Comparison of ENCODE assay signal across 9 mouse cellular contexts in the genomic region with DNA sequence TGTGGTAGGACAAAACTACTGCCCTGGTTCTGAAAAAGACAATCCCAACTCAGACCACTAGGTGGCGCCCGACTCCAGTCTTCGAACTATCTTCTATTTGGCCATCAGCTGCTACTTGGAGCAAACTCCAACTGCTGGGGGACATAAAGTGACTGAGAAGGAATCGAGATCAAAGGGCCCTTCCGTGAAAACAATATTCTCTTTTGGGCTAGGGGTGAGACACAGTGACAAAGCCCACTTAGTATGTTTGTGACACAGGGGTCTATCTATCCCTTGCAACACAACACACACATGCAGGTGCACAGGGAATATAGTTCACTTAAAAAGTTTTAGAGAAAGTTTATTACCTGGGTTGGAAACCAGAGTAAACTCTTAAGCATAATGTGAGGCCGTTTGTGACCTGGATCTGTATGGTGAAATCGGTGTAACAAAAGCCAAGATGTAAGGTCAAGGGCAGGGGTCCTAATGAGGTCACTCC. TPM values are rescaled to one million over a fixed set of nuclear protein-coding genes. Genes with fewer than 3 reads are reported as not detected.
A peak's percentile ranks its signal among the peaks of the same experiment; 100 is the strongest.
DNase-seq lines count a peak whose midpoint lies in the region; ATAC-seq and TF ChIP-seq lines count a peak whose summit lies in the region.
"Had no signal": no experiment of that assay in that cellular context is flagged by ENCODE, and none has a peak within 500 bp of the region (broad histone marks: within the 10 kb centered on the region; RNA-seq: fewer than 3 reads in every experiment).

No protein-coding gene starts in this region.

- 13% methylated on average over 7 of the region's 7 CpGs for WGBS in embryonic facial prominence, embryonic 11.5 days
- 7% methylated on average over 7 of the region's 7 CpGs for WGBS in kidney, postnatal 0 days
- WGBS in liver, embryonic 11.5 days = 11% methylated on average over 7 of the region's 7 CpGs
- 11% methylated on average over 7 of the region's 7 CpGs for WGBS in neural tube, embryonic 12.5 days
- 11% methylated on average over 7 of the region's 7 CpGs for WGBS in stomach, postnatal 0 days

- H3K4me1 ChIP-seq in embryonic facial prominence, embryonic 11.5 days (ENCODE audit: control insufficient read depth, insufficient read depth, low read length) = no peaks in the 10 kb centered on the region
- H3K4me1 ChIP-seq in kidney, postnatal 0 days (replicated peaks; ENCODE audit: insufficient read depth, low read length) = no peaks in the 10 kb centered on the region
- no peaks in the 10 kb centered on the region for H3K4me1 ChIP-seq in liver, embryonic 11.5 days (replicated peaks; ENCODE audit: control insufficient read depth, insufficient read depth, low read length)
- H3K4me1 ChIP-seq in neural tube, embryonic 12.5 days = no peaks in the 10 kb centered on the region
- no peaks in the 10 kb centered on the region for H3K4me1 ChIP-seq in stomach, postnatal 0 days (replicated peaks; ENCODE audit: control insufficient read depth, insufficient read depth)

- no peak overlapping the region for H3K9ac ChIP-seq in embryonic facial prominence, embryonic 11.5 days (replicated peaks; ENCODE audit: low read length)
- no peak overlapping the region for H3K9ac ChIP-seq in kidney, postnatal 0 days (ENCODE audit: low read depth, low read length)
- no peak overlapping the region for H3K9ac ChIP-seq in liver, embryonic 11.5 days (ENCODE audit: low read depth, low read length)
- H3K9ac ChIP-seq in neural tube, embryonic 12.5 days = no peak overlapping the region
- no peak overlapping the region for H3K9ac ChIP-seq in stomach, postnatal 0 days (ENCODE audit: low read length)

- H3K27ac ChIP-seq in embryonic facial prominence, embryonic 11.5 days (replicated peaks; ENCODE audit: low read depth, low read length) = no peak overlapping the region
- no peak overlapping the region for H3K27ac ChIP-seq in kidney, postnatal 0 days
- no peak overlapping the region for H3K27ac ChIP-seq in liver, embryonic 11.5 days (ENCODE audit: low read depth, low read length)
- no peak overlapping the region for H3K27ac ChIP-seq in neural tube, embryonic 12.5 days
- H3K27ac ChIP-seq in stomach, postnatal 0 days (replicated peaks) = no peak overlapping the region

- TF ChIP-seq EP300 in stomach, postnatal 0 days (optimal IDR thresholded peaks at IDR 0.05) = no peak

- no peaks in the 10 kb centered on the region for H3K27me3 ChIP-seq in embryonic facial prominence, embryonic 11.5 days (ENCODE audit: control insufficient read depth, insufficient read depth, low read length)
- H3K27me3 ChIP-seq in kidney, postnatal 0 days (ENCODE audit: insufficient read depth, low read length) = no peaks in the 10 kb centered on the region
- H3K27me3 ChIP-seq in liver, embryonic 11.5 days (replicated peaks; ENCODE audit: control insufficient read depth, insufficient read depth, low read length) = no peaks in the 10 kb centered on the region
- no peaks in the 10 kb centered on the region for H3K27me3 ChIP-seq in neural tube, embryonic 12.5 days (replicated peaks)
- H3K27me3 ChIP-seq in stomach, postnatal 0 days (ENCODE audit: control insufficient read depth, insufficient read depth, low read length) = no peaks in the 10 kb centered on the region

- TF ChIP-seq CTCF in kidney, postnatal 0 days (IDR thresholded peaks at IDR 0.05; ENCODE audit: low read depth) = peak; percentile 95
- TF ChIP-seq CTCF in stomach, postnatal 0 days (IDR thresholded peaks at IDR 0.05; ENCODE audit: low read depth) = peak; percentile 95

- H3K4me2 ChIP-seq in embryonic facial prominence, embryonic 11.5 days (ENCODE audit: low read depth, low read length) = no peak overlapping the region
- no peak overlapping the region for H3K4me2 ChIP-seq in kidney, postnatal 0 days (ENCODE audit: low read length)
- H3K4me2 ChIP-seq in liver, embryonic 11.5 days = no peak overlapping the region
- no peak overlapping the region for H3K4me2 ChIP-seq in neural tube, embryonic 12.5 days (replicated peaks)
- no peak overlapping the region for H3K4me2 ChIP-seq in stomach, postnatal 0 days (replicated peaks; ENCODE audit: low read depth)

- no peaks in the 10 kb centered on the region for H3K36me3 ChIP-seq in embryonic facial prominence, embryonic 11.5 days (replicated peaks; ENCODE audit: control insufficient read depth, insufficient read depth, low read depth, low read length)
- H3K36me3 ChIP-seq in kidney, postnatal 0 days (ENCODE audit: insufficient read depth, low read length) = no peaks in the 10 kb centered on the region
- H3K36me3 ChIP-seq in liver, embryonic 11.5 days (ENCODE audit: control insufficient read depth, insufficient read depth, low read length) = no peaks in the 10 kb centered on the region
- no peaks in the 10 kb centered on the region for H3K36me3 ChIP-seq in neural tube, embryonic 12.5 days
- no peaks in the 10 kb centered on the region for H3K36me3 ChIP-seq in stomach, postnatal 0 days (ENCODE audit: control insufficient read depth, insufficient read depth, low read length)

- no peaks in the 10 kb centered on the region for H3K9me3 ChIP-seq in embryonic facial prominence, embryonic 11.5 days (replicated peaks; ENCODE audit: control insufficient read depth, low read length)
- no peaks in the 10 kb centered on the region for H3K9me3 ChIP-seq in kidney, postnatal 0 days (replicated peaks; ENCODE audit: low read length)
- no peaks in the 10 kb centered on the region for H3K9me3 ChIP-seq in liver, embryonic 11.5 days (ENCODE audit: control insufficient read depth, low read length)
- no peaks in the 10 kb centered on the region for H3K9me3 ChIP-seq in neural tube, embryonic 12.5 days
- H3K9me3 ChIP-seq in stomach, postnatal 0 days (ENCODE audit: control insufficient read depth, low read length) = no peaks in the 10 kb centered on the region

- no peak overlapping the region for H3K4me3 ChIP-seq in embryonic facial prominence, embryonic 11.5 days (ENCODE audit: low read depth, low read length)
- H3K4me3 ChIP-seq in kidney, postnatal 0 days (replicated peaks; ENCODE audit: low read depth, low read length) = no peak overlapping the region
- no peak overlapping the region for H3K4me3 ChIP-seq in liver, embryonic 11.5 days (ENCODE audit: low read depth, low read length)
- H3K4me3 ChIP-seq in neural tube, embryonic 12.5 days = no peak overlapping the region
- H3K4me3 ChIP-seq in stomach, postnatal 0 days (ENCODE audit: low read depth, low read length) = no peak overlapping the region
- H3K4me3 ChIP-seq: erythroblast, embryonic 14.5 days had no signal

- peak; percentile 47 to 66 for DNase-seq in adrenal gland, postnatal 4 days (ENCODE audit: low spot score in 2 of 2)
- peak; percentile 85 for DNase-seq in embryonic facial prominence, embryonic 11.5 days (ENCODE audit: low spot score)
- DNase-seq in heart, adult 8-10 months (ENCODE audit: low spot score) = peak; percentile 75
- peak; percentile 88 for DNase-seq in kidney, postnatal 0 days (ENCODE audit: low spot score)
- DNase-seq in liver, embryonic 11.5 days (ENCODE audit: low spot score) = peak; percentile 71
- DNase-seq in stomach, postnatal 0 days (ENCODE audit: low spot score) = peak; percentile 84

- peak; percentile 68 for ATAC-seq in CD4-positive, CD25-positive, alpha-beta regulatory T cell, adult 4 months
- 0 out of 2 replicates have a peak, but pooled peaks have one; percentile 23 for ATAC-seq in embryonic facial prominence, embryonic 11.5 days (replicated peaks; ENCODE audit: insufficient number of reproducible peaks, low FRiP score, low TSS enrichment, low read depth)
- ATAC-seq in kidney, postnatal 0 days (replicated peaks; ENCODE audit: low FRiP score, low read depth) = 0 out of 2 replicates have a peak, but pooled peaks have one; percentile 29
- no peak for ATAC-seq in liver, embryonic 11.5 days (replicated peaks; ENCODE audit: low FRiP score)
- peak; percentile 41; the same call in 1 of the 2 replicates for ATAC-seq in neural tube, embryonic 12.5 days (ENCODE audit: low FRiP score, low read depth)
- peak; percentile 54; the same call in 1 of the 2 replicates for ATAC-seq in stomach, postnatal 0 days (ENCODE audit: low FRiP score, low TSS enrichment)

RNA-seq across cellular contexts. Expression of gene Rtcb, which starts 10.6 kb away (rescaled TPM):
- 100 to 1,000 TPM; 169 to 193 TPM for polyA plus RNA-seq in CD4-positive, CD25-positive, alpha-beta regulatory T cell, adult 4 months (2017; shearing (Covaris generic))
- total RNA-seq in adrenal gland, postnatal 4 days (2021) = 100 to 1,000 TPM; 138 to 146 TPM
- 223 and 238 TPM in 2 replicates for polyA plus RNA-seq in embryonic facial prominence, embryonic 11.5 days (2014; fragmentation: Nextera tagmentation; extraction: Ambion mirVana)
- 10 to 100 TPM; 74.3 to 85.3 (median 75.9) TPM for total RNA-seq in heart, adult 8-10 months (2022)
- 146 and 159 TPM in 2 replicates for polyA plus RNA-seq in kidney, postnatal 0 days (2015; fragmentation: Nextera tagmentation; extraction: Ambion mirVana)
- polyA plus RNA-seq in liver, embryonic 11.5 days (2014; fragmentation: Nextera tagmentation; extraction: Ambion mirVana) = 161 and 175 TPM in 2 replicates
- 182 and 185 TPM in 2 replicates for polyA plus RNA-seq in neural tube, embryonic 12.5 days (2016; fragmentation: Nextera tagmentation; extraction: Ambion mirVana)
- 101 and 102 TPM in 2 replicates for polyA plus RNA-seq in stomach, postnatal 0 days (2015; fragmentation: Nextera tagmentation; extraction: Ambion mirVana)

RNA-seq across cellular contexts. Expression of gene Ascl4, which starts 40.7 kb away (rescaled TPM):
- polyA plus RNA-seq in CD4-positive, CD25-positive, alpha-beta regulatory T cell, adult 4 months (2017; shearing (Covaris generic)) = under 1 TPM in 1 of 2 experiments, not detected in 1; 0.50 TPM
- total RNA-seq in adrenal gland, postnatal 4 days (2021) = under 1 TPM in 1 of 2 experiments, not detected in 1; 0.28 TPM
- 0.47 and 0.50 TPM in 2 replicates for polyA plus RNA-seq in embryonic facial prominence, embryonic 11.5 days (2014; fragmentation: Nextera tagmentation; extraction: Ambion mirVana)
- total RNA-seq in heart, adult 8-10 months (2022) = not detected
- 1.6 and 1.7 TPM in 2 replicates for polyA plus RNA-seq in kidney, postnatal 0 days (2015; fragmentation: Nextera tagmentation; extraction: Ambion mirVana)
- 0.17 TPM in 1 of 2 replicates, not detected in the other for polyA plus RNA-seq in liver, embryonic 11.5 days (2014; fragmentation: Nextera tagmentation; extraction: Ambion mirVana)
- polyA plus RNA-seq in neural tube, embryonic 12.5 days (2016; fragmentation: Nextera tagmentation; extraction: Ambion mirVana) = 0.09 and 0.24 TPM in 2 replicates
- 0.30 and 0.52 TPM in 2 replicates for polyA plus RNA-seq in stomach, postnatal 0 days (2015; fragmentation: Nextera tagmentation; extraction: Ambion mirVana)
- polyA plus RNA-seq: erythroblast, embryonic 14.5 days had no signal

RNA-seq across cellular contexts. Expression of gene Bpifc, which starts 43.5 kb away (rescaled TPM):
- polyA plus RNA-seq in CD4-positive, CD25-positive, alpha-beta regulatory T cell, adult 4 months (2017; shearing (Covaris generic)) = not detected
- under 1 TPM; 0.11 to 0.20 TPM for total RNA-seq in adrenal gland, postnatal 4 days (2021)
- 0.07 TPM in 1 of 2 replicates, not detected in the other for polyA plus RNA-seq in embryonic facial prominence, embryonic 11.5 days (2014; fragmentation: Nextera tagmentation; extraction: Ambion mirVana)
- not detected for total RNA-seq in heart, adult 8-10 months (2022)
- polyA plus RNA-seq in kidney, postnatal 0 days (2015; fragmentation: Nextera tagmentation; extraction: Ambion mirVana) = 0.25 and 0.38 TPM in 2 replicates
- not detected in 2 replicates for polyA plus RNA-seq in liver, embryonic 11.5 days (2014; fragmentation: Nextera tagmentation; extraction: Ambion mirVana)
- not detected in 2 replicates for polyA plus RNA-seq in neural tube, embryonic 12.5 days (2016; fragmentation: Nextera tagmentation; extraction: Ambion mirVana)
- 14.9 and 15.6 TPM in 2 replicates for polyA plus RNA-seq in stomach, postnatal 0 days (2015; fragmentation: Nextera tagmentation; extraction: Ambion mirVana)
- polyA plus RNA-seq: erythroblast, embryonic 14.5 days had no signal

RNA-seq across cellular contexts. Expression of gene Prdm4, which starts 51.3 kb away (rescaled TPM):
- polyA plus RNA-seq in CD4-positive, CD25-positive, alpha-beta regulatory T cell, adult 4 months (2017; shearing (Covaris generic)) = 1 to 10 TPM; 4.4 to 7.7 TPM
- 10 to 100 TPM; 23.4 to 23.9 TPM for total RNA-seq in adrenal gland, postnatal 4 days (2021)
- polyA plus RNA-seq in embryonic facial prominence, embryonic 11.5 days (2014; fragmentation: Nextera tagmentation; extraction: Ambion mirVana) = 37.3 and 38.1 TPM in 2 replicates
- 10 to 100 TPM; 10.5 to 12.8 (median 12.1) TPM for total RNA-seq in heart, adult 8-10 months (2022)
- polyA plus RNA-seq in kidney, postnatal 0 days (2015; fragmentation: Nextera tagmentation; extraction: Ambion mirVana) = 10.9 and 11.4 TPM in 2 replicates
- 16.4 and 17.9 TPM in 2 replicates for polyA plus RNA-seq in liver, embryonic 11.5 days (2014; fragmentation: Nextera tagmentation; extraction: Ambion mirVana)
- 32.2 and 37.3 TPM in 2 replicates for polyA plus RNA-seq in neural tube, embryonic 12.5 days (2016; fragmentation: Nextera tagmentation; extraction: Ambion mirVana)
- 5.3 and 6.7 TPM in 2 replicates for polyA plus RNA-seq in stomach, postnatal 0 days (2015; fragmentation: Nextera tagmentation; extraction: Ambion mirVana)

RNA-seq across cellular contexts. Expression of gene Fbxo7, which starts 53.6 kb away (rescaled TPM):
- 10 to 100 TPM; 44.9 to 46.2 TPM for polyA plus RNA-seq in CD4-positive, CD25-positive, alpha-beta regulatory T cell, adult 4 months (2017; shearing (Covaris generic))
- 10 to 100 TPM; 34.7 to 35.3 TPM for total RNA-seq in adrenal gland, postnatal 4 days (2021)
- 23.1 and 23.3 TPM in 2 replicates for polyA plus RNA-seq in embryonic facial prominence, embryonic 11.5 days (2014; fragmentation: Nextera tagmentation; extraction: Ambion mirVana)
- 10 to 100 TPM; 15.3 to 18.8 (median 17.1) TPM for total RNA-seq in heart, adult 8-10 months (2022)
- polyA plus RNA-seq in kidney, postnatal 0 days (2015; fragmentation: Nextera tagmentation; extraction: Ambion mirVana) = 41.0 and 42.9 TPM in 2 replicates
- 52.2 and 56.3 TPM in 2 replicates for polyA plus RNA-seq in liver, embryonic 11.5 days (2014; fragmentation: Nextera tagmentation; extraction: Ambion mirVana)
- polyA plus RNA-seq in neural tube, embryonic 12.5 days (2016; fragmentation: Nextera tagmentation; extraction: Ambion mirVana) = 19.3 and 20.1 TPM in 2 replicates
- polyA plus RNA-seq in stomach, postnatal 0 days (2015; fragmentation: Nextera tagmentation; extraction: Ambion mirVana) = 24.8 and 28.1 TPM in 2 replicates

Comparison
In these comparisons a context has a peak if more than half of its experiments do, and no peak if none do; other contexts are left out.
1. RNA of gene Bpifc, which starts 43.5 kb away (polyA plus RNA-seq): 14.9 to 15.6 TPM in stomach, postnatal 0 days; not detected in CD4-positive, CD25-positive, alpha-beta regulatory T cell, adult 4 months, 0.25 to 0.38 TPM in kidney, postnatal 0 days, 0.07 TPM in embryonic facial prominence, embryonic 11.5 days, not detected in liver, embryonic 11.5 days and not detected in neural tube, embryonic 12.5 days; every median in the first group is over 10 times any median in the second.
2. Peak in every context shown above with its lines, with median percentiles within 50 percentile points of each other: DNase-seq.